Mouse (Mus musculus) adrenal gland, postnatal 36 days (tissue): ENCODE measurements at regions not wholly inside any gene's neighbourhood (a gene's known extent, or its start where the extent isn't known, plus 50 kb on each side); places are given as distances from the start of the nearest gene placed in this dataset.
"Not testable (repeated sequence)": the region's sequence is repeated elsewhere in the genome, so short reads cannot be mapped to it uniquely, and the experiment has no call there.

ENCODE experiments used
- DNase-seq, 2 experiments: peaks; one replicate each; pipeline ENCODE4 v3.0.0; 2021; ENCODE audit warnings: mixed read lengths in 1 of 2

GRCm38 (mm10) chr3:97509134-97509661 is 87.4 kb upstream of the Olfr1402 start:
- not testable (repeated sequence) for DNase-seq

GRCm38 (mm10) chr3:97507209-97507608 is 85.4 kb upstream of the Olfr1402 start:
- peak; percentile 8 to 9 for DNase-seq

- no peak for DNase-seq
These were observed 70.1 kb upstream of the Olfr1402 start for GRCm38 (mm10) chr3:97491904-97492303.

- no peak for DNase-seq
These were observed 69.4 kb upstream of the Olfr1402 start for GRCm38 (mm10) chr3:97491208-97491607.

DNA sequence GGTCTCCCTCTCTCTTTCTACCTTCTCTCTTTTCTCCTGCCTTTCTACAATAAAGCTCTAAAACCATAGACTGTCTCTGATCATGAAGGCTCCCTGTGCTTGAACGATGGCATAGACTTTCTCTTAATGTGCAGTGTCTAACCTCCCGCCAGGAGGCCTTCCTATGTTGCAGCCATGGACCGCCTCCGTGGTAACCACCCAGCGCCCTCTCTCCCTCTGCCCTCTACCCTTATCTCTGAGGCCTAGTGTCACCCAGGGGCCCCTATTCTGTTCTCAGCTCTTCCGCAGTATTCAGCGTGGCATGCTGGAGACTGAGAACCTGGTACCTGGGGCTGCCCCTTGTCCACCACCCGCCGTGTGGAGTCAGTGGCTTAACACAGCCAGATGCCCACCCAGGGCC is 67.5 kb upstream of the Olfr1402 start:
- DNase-seq, result no peak
